Mouse (Mus musculus): ENCODE data around the gene Gpr146.

DNA sequence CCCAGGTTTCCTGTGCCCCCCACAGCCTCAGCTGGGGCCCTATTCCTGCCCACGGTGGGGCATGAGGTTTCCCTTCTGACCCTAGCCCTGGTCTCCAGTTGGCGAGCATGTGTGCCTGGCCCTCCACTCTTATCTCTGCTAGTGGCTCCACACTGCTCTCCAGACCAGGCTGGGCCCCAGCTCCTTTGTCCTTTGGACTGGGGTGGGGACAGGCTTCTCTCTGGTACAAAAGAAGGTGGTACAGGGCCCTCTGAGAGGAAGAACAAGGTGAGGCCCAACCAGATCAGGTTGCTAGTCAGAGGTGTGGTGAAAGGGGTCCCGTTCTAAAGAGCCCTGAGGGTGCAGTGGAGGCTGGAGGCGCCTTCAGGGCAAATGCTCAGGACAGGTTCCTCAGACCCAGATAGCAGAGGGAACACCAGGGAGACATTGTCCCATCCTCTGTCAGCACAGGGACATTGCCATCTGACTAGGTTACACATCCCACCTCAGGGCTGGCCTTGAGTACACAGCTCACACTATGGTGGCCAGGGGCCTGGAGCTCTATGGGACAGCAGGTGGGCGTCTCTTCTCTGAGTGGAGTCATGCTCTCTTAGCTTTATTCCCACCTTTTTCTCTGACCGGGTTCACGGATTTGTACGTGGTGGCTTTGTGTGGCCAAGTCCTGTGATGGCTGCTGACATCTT is 44.8 kb upstream of the Gpr146 start:
- TF ChIP-seq EP300 (IDR thresholded peaks at IDR 0.05) (no peak), CTCF (IDR thresholded peaks at IDR 0.05) (no peak)

All from lung, postnatal 0 days (tissue).